Mouse (Mus musculus) hindbrain, embryonic 16.5 days (tissue): ENCODE data around the gene Tmem231. TPM values are rescaled to one million over a fixed set of nuclear protein-coding genes. Genes with fewer than 3 reads are reported as not detected.
A peak's percentile ranks its signal among the peaks of the same experiment; 100 is the strongest.
"Not testable (repeated sequence)": the region's sequence is repeated elsewhere in the genome, so short reads cannot be mapped to it uniquely, and the experiment has no call there.

ENCODE experiments used
- ATAC-seq: fragments of 200-750 bp; cut with Nextera tagmentation; 2 replicates; pipeline ENCODE4 v1.8.0; 2017; ENCODE audit warnings: moderate TSS enrichment, moderate library complexity
- H3K27ac ChIP-seq: fragments of 300-500 bp; sonication (generic); 2 replicates; pipeline ENCODE4 v1.5.1; 2014; ENCODE audit warnings: low read depth, mild to moderate bottlenecking, control low read depth, low read length, moderate library complexity
- H3K27me3 ChIP-seq: fragments of 300-500 bp; sonication (generic); replicated peaks from 2 replicates; pipeline ENCODE4 v1.6.1; 2014; ENCODE audit warnings: low read length; ENCODE audit not compliant: control insufficient read depth, insufficient read depth
- H3K36me3 ChIP-seq: fragments of 300-500 bp; sonication (generic); 2 replicates; pipeline ENCODE4 v1.6.1; 2014; ENCODE audit warnings: mild to moderate bottlenecking, low read length, moderate library complexity, mixed read lengths; ENCODE audit not compliant: control insufficient read depth, insufficient read depth
- H3K4me1 ChIP-seq: fragments of 300-500 bp; sonication (generic); 2 replicates; pipeline ENCODE4 v1.6.1; 2014; ENCODE audit warnings: low read depth, low read length; ENCODE audit not compliant: control insufficient read depth, insufficient read depth
- H3K4me2 ChIP-seq: fragments of 300-500 bp; sonication (generic); 2 replicates; pipeline ENCODE4 v1.6.1; 2014; ENCODE audit warnings: mild to moderate bottlenecking, low read length, control low read depth, moderate library complexity
- H3K4me3 ChIP-seq: fragments of 300-500 bp; sonication (generic); 2 replicates; pipeline ENCODE4 v1.5.1; 2014; ENCODE audit warnings: mild to moderate bottlenecking, low read length, control low read depth, moderate library complexity
- H3K9ac ChIP-seq: fragments of 300-500 bp; sonication (generic); 2 replicates; pipeline ENCODE4 v1.6.1; 2014; ENCODE audit warnings: low read depth, mild to moderate bottlenecking, control low read depth, low read length, moderate library complexity
- H3K9me3 ChIP-seq: fragments of 300-500 bp; sonication (generic); 2 replicates; pipeline ENCODE4 v1.6.1; 2014; ENCODE audit warnings: mild to moderate bottlenecking, low read length, moderate library complexity; ENCODE audit not compliant: control insufficient read depth
- WGBS: fragments of 180-500 bp; shearing (Covaris S2); extraction: QIAGEN DNeasy Blood & Tissue Kit; methylation state at CpG from one replicate; pipeline ENCODE4 v1.1.7; 2014; 5-methylcytosine and 5-hydroxymethylcytosine counted together
- polyA plus RNA-seq: library from polyadenylated mRNA; unstranded; fragments of >200 nt; fragmentation: Nextera tagmentation; extraction: Ambion mirVana; gene quantifications from 2 replicates; pipeline ENCODE4 v1.2.1, GENCODE M21; 2015

Tmem231 gene
- polyA plus RNA-seq, 1 experiment from 2014 or later, result 19.5 TPM

DNA sequence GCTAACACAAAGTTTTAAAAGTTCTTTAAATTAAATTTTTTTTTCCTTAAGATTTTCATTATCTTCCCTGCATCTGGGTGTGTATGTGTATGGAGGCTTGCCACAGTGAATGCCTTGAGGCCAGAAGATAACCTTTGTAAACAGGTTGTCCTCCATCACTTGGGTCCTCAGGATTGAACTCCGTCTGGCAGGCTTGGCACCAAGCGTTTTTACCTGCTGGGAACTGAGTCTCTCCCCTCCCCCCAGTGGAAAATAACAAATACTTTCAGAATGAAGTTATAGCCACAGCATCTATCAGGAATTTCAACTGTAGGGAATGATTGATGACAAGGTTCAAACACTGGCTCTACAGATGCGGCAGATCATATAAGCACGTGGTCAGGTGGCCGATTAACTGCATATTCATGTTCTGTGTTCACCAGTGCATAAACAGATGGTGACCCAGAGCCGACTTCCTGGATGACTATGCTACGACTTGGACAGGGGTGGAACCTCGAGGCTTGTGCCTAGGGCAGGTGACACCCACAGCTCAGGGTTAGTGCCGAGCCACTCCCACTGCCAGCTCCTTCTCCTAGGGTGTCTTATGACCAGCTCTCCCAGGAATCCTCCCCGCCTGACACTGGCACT is 5.9 kb upstream of the Tmem231 start:
- Histone ChIP-seq H3K9ac (peak overlapping the region; percentile 45; the same call in 1 of the 2 replicates), H3K9me3 (no peaks in the 10 kb centered on the region), H3K27ac (peak overlapping the region; percentile 77), H3K4me2 (peak overlapping the region; percentile 63), H3K27me3 (no peaks in the 10 kb centered on the region), H3K4me3 (peak overlapping the region; percentile 99), H3K36me3 (peaks cover 7% of the 10 kb centered on the region; the same call in 1 of the 2 replicates), H3K4me1 (peaks cover 18% of the 10 kb centered on the region)
- peak; percentile 58 for ATAC-seq
- 7% methylated on average over 10 of the region's 10 CpGs for WGBS

DNA sequence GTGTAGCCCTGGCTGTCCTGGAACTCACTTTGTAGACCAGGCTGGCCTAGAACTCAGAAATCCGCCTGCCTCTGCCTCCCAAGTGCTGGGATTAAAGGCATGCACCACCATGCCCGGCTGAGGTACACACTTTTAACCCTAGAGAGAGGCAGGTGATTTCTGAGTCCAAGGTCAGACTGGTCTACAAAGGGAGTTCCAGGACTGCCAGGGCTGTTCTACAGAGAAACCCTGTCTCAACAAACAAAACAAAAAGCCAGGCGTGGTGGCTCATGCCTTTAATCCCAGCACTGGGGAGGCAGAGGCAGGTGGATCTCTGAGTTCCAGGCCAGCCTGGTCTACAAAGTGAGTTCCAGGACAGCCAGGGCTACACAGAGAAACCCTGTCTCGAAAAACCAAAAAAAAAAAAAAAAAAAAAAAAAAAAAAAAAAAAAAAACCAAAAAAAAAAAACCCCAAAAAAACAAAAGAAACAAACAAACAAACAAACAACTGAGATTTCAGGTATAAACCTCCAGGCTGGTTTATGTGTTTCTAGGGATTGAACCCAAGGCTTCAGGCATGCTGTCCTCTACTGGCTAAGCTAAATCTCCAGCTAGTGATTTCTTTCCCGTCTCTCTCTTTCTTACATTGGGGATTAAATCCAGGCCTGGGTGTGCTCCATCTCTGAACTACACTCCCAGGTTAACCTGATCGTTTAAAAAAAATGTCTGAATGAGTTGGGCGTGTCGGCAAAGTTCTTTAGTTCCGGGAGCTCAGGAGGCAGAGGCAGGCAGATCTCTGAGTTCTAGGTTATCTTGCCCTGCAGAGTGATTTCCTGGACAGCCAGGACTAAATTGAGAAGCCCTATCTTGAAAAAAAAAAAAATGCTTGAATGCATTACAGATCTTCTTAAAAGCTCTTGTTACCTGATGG is 4.7 kb upstream of the Tmem231 start:
- not testable (repeated sequence) for ATAC-seq

DNA sequence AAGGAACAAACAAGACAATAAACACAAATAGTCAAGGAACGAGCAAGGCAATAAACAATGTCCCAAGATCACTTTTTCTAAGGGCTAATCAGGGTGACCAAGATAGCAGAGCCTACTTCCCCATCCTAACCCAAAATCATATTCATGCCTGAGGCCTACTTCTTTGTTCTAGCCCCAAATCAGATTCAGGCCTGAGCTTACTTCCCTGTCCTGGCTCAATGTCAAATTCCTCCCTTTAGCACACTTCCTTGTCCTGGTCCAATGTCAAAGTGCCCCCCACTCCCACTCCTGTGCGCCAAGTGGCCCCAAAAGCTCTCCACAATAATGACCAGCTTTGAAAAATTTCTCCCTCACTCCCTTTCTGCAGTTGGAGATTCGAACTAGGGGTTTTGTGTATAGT is 3.5 kb upstream of the Tmem231 start:
- no peaks in the 10 kb centered on the region for H3K36me3 ChIP-seq
- no peak overlapping the region for H3K27ac ChIP-seq
- H3K9ac ChIP-seq, result no peak overlapping the region
- peaks cover 28% of the 10 kb centered on the region for H3K4me1 ChIP-seq
- no peaks in the 10 kb centered on the region for H3K27me3 ChIP-seq
- H3K9me3 ChIP-seq, result no peaks in the 10 kb centered on the region
- WGBS, result 79% methylated on average over 3 of the region's 3 CpGs
- no peak overlapping the region for H3K4me2 ChIP-seq
- no peak overlapping the region for H3K4me3 ChIP-seq
- no peak for ATAC-seq

More for the DNA sequence above, 4.7 kb upstream of the Tmem231 start:
- peaks cover 18% of the 10 kb centered on the region for H3K4me1 ChIP-seq
- WGBS, result 89% methylated on average over 8 of the region's 9 CpGs
- not testable (repeated sequence) for H3K9me3 ChIP-seq, H3K9ac ChIP-seq, H3K4me2 ChIP-seq, H3K27me3 ChIP-seq, H3K36me3 ChIP-seq, H3K27ac ChIP-seq, H3K4me3 ChIP-seq

DNA sequence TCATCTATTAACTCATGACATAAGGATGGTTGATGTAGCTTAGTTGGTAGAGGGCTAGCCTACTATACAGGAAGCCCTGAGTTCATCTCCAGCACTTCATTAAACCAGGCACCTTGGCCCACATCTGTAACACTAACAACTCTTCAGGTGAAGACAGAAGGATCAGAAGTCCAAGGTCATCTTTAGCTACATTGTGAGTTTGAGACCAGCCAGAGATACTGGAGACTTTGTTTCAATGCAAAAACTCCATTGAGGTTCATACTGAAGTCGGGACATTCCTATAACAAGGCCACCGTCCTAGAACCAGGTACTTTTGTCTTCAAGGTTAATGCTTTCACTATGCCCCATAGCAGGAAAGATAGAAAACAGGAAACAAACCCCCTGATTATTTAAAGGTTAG is 520 bp upstream of the Tmem231 start:
- Histone ChIP-seq H3K4me2 (peak overlapping the region; percentile 97), H3K4me3 (no peak overlapping the region; the same call in 1 of the 2 replicates), H3K27ac (no peak overlapping the region), H3K27me3 (no peaks in the 10 kb centered on the region), H3K9ac (no peak overlapping the region), H3K4me1 (peaks cover 11% of the 10 kb centered on the region), H3K36me3 (no peaks in the 10 kb centered on the region), H3K9me3 (no peaks in the 10 kb centered on the region)
- WGBS, result 90% methylated on average over 2 of the region's 2 CpGs
- ATAC-seq, result no peak

DNA sequence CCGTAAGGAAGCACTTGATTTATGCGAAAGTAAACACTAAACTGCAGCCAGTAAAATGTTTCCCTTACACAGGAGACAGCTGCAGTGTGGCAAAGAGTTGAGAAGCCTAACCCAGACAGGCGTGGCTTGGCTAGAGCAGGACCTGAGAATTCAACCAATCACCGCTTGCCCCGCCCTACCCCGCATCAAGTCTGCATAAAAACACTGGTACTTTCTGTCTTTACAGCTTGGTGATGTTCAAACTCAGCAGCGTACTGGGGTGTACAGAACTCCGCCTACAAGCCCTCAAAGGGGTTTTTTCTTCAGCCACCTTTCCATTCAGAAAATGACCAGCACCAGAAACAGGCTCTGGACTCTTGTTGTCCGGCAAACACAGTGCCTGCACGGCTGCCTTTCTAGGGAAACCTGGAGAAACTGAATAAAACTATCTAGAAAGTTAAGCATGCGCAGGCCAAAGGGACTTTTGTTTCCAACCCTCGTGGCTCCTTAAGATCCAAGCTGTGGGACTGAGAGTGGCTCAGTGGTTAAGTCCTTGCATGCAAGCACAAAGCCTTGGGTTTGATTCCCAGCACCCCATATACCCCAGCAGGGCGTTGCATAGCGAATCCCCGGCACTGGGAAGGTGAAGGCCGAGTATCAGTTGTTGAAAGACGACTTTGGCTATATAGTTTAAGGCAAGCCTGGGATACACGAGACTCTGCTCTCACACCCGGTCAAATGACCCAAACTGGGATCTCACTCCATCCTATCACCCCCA is 923 bp downstream of the Tmem231 start:
- Histone ChIP-seq H3K36me3 (no peaks in the 10 kb centered on the region), H3K27me3 (no peaks in the 10 kb centered on the region), H3K9ac (peak overlapping the region; percentile 96), H3K4me1 (peaks cover 11% of the 10 kb centered on the region), H3K4me3 (peak overlapping the region; percentile 87), H3K4me2 (peak overlapping the region; percentile 97), H3K9me3 (no peaks in the 10 kb centered on the region), H3K27ac (peak overlapping the region; percentile 94)
- WGBS, result 27% methylated on average over 19 of the region's 19 CpGs
- ATAC-seq, result peak; percentile 32; the same call in 1 of the 2 replicates

DNA sequence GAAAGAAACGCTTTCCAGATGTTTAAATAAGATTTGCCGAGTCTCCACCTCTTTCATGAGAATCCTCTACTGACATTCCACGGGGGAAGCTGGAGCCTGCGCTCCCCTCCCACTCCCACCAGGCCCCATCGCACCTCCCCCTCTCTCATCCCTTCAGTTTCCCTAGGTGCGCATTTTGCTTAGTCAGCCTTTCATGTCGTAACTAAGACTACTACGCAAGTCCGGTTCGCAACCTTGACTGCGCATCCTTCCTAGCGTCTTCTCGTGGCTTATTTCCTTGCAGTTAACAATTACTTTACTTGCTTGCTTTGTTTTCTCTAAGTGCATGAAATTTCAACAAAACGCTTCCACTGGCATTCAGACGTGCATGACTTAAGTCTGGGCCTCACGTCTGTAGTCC is 2.0 kb downstream of the Tmem231 start:
- WGBS, result 77% methylated on average over 16 of the region's 16 CpGs
- ATAC-seq, result no peak

DNA sequence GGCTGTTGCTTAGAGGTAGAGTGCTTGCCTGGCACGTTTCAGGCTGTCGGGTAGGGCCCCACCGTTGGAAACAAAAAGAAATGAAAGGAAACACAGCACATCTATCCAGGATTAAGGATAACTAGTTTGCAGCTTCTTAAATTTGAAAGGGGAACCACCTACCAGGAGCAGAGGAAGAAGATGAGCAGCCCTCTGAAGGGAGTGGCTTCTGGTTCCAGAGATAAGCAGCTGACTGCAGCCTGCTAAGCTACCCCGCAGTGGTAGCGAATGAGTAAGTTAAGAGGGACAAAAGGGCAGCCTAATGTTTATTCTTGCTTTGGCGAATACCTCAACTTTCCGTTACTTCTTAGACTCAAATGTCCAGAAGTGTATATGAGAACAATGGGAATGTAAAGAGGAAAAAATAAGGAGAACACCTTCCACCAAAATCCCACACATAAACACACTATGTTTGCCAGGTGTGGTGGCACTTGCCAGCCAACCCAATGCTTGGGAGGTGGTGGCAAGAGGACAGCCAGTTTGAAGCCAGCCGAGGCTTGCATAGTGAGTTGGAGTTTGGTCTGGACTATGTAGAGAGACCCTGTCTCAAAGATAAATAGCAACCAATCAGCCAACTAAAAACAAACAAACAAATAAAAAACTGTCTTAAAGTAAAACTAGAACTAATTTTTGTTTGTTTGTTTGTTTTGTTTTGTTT is 3.9 kb downstream of the Tmem231 start:
- H3K4me1 ChIP-seq, result peaks cover 11% of the 10 kb centered on the region
- ATAC-seq, result no peak
- H3K4me2 ChIP-seq, result no peak overlapping the region
- no peak overlapping the region for H3K4me3 ChIP-seq
- no peaks in the 10 kb centered on the region for H3K9me3 ChIP-seq
- WGBS, result 77% methylated on average over 8 of the region's 8 CpGs
- H3K9ac ChIP-seq, result no peak overlapping the region
- no peaks in the 10 kb centered on the region for H3K36me3 ChIP-seq
- no peak overlapping the region for H3K27ac ChIP-seq
- no peaks in the 10 kb centered on the region for H3K27me3 ChIP-seq

More for the DNA sequence above, 2.0 kb downstream of the Tmem231 start:
- Histone ChIP-seq H3K4me3 (no peak overlapping the region), H3K9me3 (no peaks in the 10 kb centered on the region), H3K9ac (no peak overlapping the region), H3K27me3 (no peaks in the 10 kb centered on the region), H3K4me1 (peaks cover 11% of the 10 kb centered on the region), H3K36me3 (no peaks in the 10 kb centered on the region), H3K4me2 (no peak overlapping the region), H3K27ac (no peak overlapping the region)

DNA sequence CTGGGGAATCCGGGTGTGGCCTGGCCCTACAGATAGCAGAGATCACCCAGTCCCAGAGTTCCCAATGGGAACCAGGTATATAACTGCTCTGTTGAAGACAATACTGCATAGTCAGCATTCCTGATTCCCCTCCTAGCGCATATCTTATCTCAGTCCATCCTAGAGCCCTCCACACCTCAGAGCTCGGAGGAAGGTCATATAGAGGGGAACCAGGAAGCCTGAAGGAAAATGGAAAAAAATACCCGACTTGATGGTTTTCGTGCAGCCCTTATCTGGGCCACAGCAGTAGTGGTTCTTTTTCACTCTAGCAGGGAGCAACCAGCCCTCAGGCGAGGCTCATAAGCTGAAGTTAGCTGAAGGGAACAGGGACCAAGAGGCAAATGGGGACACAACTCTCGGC is 8.7 kb downstream of the Tmem231 start:
- H3K36me3 ChIP-seq, result no peaks in the 10 kb centered on the region
- 87% methylated on average over 7 of the region's 7 CpGs for WGBS
- H3K4me1 ChIP-seq, result no peaks in the 10 kb centered on the region
- no peaks in the 10 kb centered on the region for H3K9me3 ChIP-seq
- H3K4me2 ChIP-seq, result no peak overlapping the region
- ATAC-seq, result no peak
- no peaks in the 10 kb centered on the region for H3K27me3 ChIP-seq
- H3K9ac ChIP-seq, result no peak overlapping the region
- no peak overlapping the region for H3K27ac ChIP-seq
- H3K4me3 ChIP-seq, result no peak overlapping the region
